Mouse (Mus musculus) NIH3T3 (cell line): ENCODE measurements around the gene 2510002D24Rik.
"Not testable (repeated sequence)": the region's sequence is repeated elsewhere in the genome, so short reads cannot be mapped to it uniquely, and the experiment has no call there.

ENCODE experiments used
- DNase-seq: peaks from one replicate; pipeline ENCODE4 v3.0.0-alpha.2; 2012; ENCODE audit warnings: low read depth

The 2510002D24Rik gene

GRCm38 (mm10) chr16:18849521-18850190, 13.3 kb downstream of the 2510002D24Rik start:
- not testable (repeated sequence) for DNase-seq

- DNase-seq, result peak; percentile 55
These were observed 22.2 kb downstream of the 2510002D24Rik start for GRCm38 (mm10) chr16:18858551-18858950.

- DNase-seq, result peak; percentile 94
These were observed 23.8 kb downstream of the 2510002D24Rik start for GRCm38 (mm10) chr16:18860186-18860585.

- DNase-seq, result not testable (repeated sequence)
These were observed 34.1 kb downstream of the 2510002D24Rik start for GRCm38 (mm10) chr16:18870495-18870894.

- DNase-seq, result no peak
These were observed 39.7 kb downstream of the 2510002D24Rik start for GRCm38 (mm10) chr16:18876091-18876441.

- DNase-seq, result peak; percentile 95
These were observed 40.3 kb downstream of the 2510002D24Rik start, which contains the start of the genes Mrpl40 and Hira for GRCm38 (mm10) chr16:18876442-18877308. Gene Mrpl40, minus strand, starts transcription at chr16:18876862. Gene Hira, plus strand, starts transcription at chr16:18877037.

GRCm38 (mm10) chr16:18877386-18878090, 41.2 kb downstream of the 2510002D24Rik start:
- DNase-seq, result peak; percentile 81

GRCm38 (mm10) chr16:18878091-18878720, 41.8 kb downstream of the 2510002D24Rik start:
- no peak for DNase-seq

GRCm38 (mm10) chr16:18884044-18884443, 47.7 kb downstream of the 2510002D24Rik start:
- no peak for DNase-seq
